Mouse (Mus musculus): ENCODE data around the gene Rell1.
A peak's percentile ranks its signal among the peaks of the same experiment; 100 is the strongest.

Rell1 gene

DNA sequence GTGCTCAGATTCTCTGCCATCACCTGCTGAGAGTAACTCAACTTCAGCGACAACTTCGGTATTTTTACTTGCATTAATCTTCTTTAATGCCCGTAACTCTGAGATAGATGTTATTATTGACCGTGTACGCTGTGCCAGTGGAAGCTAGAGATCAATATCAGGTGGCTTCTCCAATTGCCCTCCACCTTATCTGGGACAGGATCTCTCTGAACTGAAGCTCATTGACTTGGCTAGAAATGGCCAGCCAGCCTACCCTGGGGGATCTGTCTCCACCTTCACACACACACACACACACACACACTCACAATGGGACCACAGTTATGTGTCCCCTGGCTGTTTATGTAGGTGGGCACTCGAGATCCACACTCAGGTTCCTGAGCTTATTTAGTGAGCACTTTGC lies 16.7 kb downstream of the Rell1 start:
- DNase-seq (ENCODE audit: low spot score), result no peak

DNA sequence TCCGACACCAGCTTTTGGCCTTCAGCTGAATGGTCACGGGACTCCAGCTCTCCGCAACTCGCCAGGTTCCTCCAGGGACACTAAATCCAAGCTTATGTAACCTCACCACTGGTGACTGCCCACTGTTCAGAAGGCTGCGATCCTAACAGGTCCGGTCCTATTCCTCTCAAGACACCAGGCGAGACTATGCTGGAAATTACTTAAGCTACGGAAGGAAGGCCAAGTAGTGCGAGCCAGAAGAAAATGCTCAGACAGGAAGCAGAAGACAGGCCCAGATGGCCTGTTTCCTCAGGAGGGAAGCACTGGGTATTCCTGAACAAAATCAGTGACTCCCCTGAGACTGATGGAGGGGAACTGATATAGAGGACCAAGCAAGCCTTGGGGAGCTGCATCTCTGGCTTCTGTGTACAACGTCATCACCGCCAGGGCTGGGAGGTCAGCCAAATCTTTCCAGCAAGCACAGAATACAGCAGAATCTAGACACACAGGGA lies 17.2 kb downstream of the Rell1 start:
- no peak for DNase-seq (ENCODE audit: low spot score)

DNA sequence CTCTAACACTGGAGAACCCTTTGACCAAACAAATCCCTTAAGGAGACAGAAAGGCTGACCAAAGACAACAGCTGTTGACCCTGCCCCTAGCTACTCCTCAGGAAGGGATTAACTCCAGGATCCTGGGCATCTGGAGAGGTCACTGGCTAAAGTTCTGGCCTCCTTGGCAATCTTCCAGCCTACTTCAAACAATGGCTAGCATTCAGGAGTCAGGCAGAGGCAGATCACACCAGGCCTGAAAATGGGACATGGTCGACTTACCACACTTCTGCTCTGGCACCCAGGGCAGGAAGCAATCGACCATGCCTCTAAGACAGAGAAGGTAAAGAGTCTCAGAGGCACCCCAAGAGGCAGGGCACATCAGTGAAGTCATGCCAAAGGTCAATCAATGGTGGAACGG lies 19.5 kb downstream of the Rell1 start:
- peak; percentile 69 for DNase-seq (ENCODE audit: low spot score)

DNA sequence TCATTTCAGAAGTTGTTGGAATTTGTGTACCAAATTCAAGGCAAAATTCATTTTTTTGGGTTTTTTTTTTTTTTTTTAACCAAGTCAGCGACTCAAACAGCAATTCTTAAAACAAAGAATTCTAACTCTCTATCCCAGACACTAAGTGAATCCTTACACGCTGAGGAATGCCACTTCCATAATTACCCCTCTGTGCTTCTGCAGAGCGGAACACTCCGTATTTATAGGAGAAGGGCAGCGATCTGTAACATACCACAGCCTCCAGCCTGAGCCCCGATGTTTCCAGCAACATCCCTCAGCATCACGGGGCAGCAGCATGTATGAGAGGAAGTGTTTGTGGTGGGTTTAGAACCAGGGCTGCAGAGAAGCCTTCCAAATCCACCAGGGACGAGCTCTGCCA lies 21.2 kb downstream of the Rell1 start:
- DNase-seq (ENCODE audit: low spot score), result no peak

DNA sequence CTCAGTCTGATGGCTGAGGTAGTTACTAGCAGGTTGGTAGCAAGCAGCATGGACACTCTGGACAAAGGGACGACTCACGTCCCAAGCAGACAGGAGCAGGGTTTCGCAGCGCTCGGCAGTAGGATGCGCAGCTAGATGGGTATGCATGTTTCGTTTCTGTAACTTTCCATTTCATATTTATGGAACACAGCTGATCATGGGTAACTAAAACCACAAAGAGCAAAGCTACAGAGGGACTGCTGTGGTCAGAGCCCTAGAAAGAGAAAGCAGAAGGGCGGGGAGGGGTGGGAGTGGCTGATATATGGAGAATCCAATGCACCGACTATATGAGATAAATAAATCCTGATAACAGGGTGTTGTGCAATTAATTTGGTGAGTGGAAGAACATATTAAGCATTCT lies 25.4 kb downstream of the Rell1 start:
- no peak for DNase-seq (ENCODE audit: low spot score)

DNA sequence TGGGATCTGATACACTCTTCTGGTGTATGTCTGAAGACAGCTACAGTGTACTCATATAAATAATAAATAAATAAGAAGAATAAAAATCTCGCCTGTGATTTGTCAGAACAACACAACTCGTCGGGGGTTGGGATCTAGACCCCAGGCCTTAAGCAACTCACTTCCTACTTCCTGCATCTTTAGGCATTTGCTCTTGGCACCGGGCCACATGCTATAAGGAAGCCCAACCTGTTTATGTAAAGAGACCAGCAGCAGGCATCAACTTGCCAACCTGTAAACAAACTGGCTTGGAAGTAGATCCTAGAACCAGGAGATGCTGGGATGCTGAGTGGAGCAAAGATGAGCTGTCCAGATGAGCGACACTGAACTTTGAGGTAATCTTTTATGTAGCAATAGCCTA lies 26.8 kb downstream of the Rell1 start:
- DNase-seq (ENCODE audit: low spot score), result no peak

DNA sequence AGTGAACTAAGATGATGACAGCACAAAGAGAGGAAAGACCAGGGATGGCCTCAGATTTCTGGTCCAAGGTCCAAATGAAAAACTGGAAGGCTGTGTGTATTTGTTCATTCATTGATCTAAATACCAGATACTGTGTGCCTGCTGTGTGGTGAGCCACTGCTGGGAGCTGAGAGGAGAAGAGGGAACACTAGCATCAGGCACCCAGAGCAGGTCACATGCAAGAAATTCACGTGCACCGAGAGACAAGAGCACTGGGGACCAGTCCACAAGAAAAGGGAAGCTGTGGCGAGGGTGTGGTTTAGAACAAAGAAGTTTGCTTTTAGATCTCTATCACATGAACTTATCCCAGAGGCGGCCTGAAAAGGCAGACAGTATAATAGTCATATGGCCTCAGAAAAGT lies 30.1 kb downstream of the Rell1 start:
- DNase-seq (ENCODE audit: low spot score), result peak; percentile 60

DNA sequence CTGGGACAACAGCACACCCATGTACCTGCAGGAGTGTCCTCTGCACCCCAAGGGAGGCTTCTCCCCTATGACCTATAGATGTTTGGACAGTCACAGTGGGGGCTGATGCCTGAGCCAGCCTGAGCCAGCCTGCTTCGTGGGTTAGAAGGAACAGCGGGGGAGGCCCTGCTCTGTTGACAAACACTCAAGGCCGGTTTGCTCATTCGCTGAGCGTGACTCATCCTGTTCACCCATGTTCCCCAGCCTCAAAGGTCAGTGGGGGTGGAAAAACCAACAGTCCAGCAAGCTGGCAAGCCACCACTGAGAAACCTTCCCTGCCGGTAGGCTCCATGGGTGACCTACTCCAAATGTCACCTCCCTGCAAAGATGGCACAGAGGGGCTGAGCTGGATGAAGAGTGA lies 32.0 kb downstream of the Rell1 start:
- DNase-seq (ENCODE audit: low spot score), result peak; percentile 85

DNA sequence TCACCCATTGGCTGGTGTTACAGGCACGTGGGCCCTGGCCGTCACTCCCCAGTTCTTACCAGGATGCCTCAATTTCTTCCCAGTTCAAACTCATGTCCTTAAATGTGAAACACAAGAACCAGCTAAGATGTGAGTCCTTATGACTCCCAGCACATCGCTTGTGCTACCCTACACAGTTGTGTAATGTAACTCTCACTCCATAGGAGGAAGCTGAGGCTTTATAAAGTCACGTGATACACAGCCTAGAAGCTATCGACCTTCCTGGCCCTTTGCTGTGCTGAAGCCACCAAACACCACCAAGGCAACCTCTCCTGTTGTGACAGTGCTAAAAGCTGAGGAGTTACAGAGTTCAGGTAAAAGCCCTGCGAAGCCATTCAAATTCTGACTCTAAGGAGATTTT lies 33.1 kb downstream of the Rell1 start:
- no peak for DNase-seq (ENCODE audit: low spot score)

DNA sequence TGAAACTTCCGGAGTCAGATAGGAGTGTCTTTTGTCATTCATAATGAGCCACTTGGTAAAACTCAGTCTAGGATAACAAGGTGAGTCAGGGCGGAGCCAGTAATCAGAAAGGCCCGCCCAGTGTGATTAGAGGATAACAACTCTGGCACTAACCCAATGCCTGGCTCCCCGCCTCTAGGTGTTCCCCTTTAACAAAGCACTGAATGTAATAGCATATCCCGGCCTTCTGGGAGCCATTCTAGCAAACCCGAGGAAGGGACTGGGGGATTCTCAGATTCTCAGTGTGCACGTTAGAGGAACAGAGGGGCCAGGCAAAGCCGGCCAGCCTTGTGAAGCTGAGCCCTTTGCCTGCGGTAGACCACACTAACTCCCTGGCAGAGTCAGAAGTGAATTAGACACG lies 35.9 kb downstream of the Rell1 start:
- no peak for DNase-seq (ENCODE audit: low spot score)

DNA sequence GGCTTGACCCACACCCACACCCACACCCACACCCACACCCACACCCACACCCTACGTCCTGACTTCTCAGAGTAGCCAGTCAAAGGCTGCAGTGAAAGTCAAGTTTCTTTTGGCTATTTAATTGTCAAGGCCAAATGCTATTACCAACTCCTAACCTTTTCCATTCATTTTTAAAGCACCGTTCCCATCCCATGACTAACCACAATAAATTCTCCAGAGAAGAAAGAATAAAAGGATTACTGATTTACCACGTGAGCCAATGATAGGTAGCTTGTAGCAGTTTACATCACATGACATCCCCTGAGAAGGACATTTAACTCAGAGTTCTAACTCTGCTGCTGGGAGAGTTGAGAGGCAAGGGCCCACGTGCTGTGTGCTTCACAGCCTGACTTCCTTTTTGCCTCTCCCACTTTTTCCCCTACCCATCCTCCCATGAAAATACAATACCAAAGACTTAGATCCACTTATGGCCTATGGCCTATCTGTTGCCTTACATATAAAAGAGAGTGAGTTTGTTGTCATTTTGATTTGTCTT lies 37.8 kb downstream of the Rell1 start:
- DNase-seq (ENCODE audit: low spot score), result no peak

DNA sequence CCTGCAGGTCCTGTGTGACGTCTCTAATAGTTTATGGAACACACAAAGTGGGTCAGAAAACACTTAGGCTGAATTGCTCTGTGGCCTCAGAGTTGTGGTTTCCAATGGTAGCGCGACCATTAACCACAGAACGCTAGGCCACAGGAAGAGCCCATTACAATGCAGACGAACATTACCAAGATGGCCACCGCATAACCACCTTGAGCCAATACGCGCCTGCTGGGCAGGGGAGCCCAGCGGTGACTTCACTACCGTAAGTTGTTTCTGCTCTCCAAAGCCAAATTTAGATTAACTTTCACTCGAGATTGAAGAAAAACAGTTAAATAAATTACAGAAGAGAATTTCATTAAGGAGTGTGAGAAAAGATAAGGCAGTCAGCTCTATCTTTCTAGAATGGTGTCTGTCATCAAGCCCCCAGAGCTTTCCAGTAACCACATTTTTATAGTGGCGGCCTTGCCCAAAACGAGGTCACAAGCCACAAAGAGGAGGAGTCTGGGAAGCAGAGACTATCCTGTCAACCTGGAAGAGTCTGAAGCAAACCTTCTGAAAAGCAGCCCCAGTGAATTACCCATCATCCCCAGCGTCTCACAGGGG lies 43.6 kb downstream of the Rell1 start:
- no peak for DNase-seq (ENCODE audit: low spot score)

DNA sequence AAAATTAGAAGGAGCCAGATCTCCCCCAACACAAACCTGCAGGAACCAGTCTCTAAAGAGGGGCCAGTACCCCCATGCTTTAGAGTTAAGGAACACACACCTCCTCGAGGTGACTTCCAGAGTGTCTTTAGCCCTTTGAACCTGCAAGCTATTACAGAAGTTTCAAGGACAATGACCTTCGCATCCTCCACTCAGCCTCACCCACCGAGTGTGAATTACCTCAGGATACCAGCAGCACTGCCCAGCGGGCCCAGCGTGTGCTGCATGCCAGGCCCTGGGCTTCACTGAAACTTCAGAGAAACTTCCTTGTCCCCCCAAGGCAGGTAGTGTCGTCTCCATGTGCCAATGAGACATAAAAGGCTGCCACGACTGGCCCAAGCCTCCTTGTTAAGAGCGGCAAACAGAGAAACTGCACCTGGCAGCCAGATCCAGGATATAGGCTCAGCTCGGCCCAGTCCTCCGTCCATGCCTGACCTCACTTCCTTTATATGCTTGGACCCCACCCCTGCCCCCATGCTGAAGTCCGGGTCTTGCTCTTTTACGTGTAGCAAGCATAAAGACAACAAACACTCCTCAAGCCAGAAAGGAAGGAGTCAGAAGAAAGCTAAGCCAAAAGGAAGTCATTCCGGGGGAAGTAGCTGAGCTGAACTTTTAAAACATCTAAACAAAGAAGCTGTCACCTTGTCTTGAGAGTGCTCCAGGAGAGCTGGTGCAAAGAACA lies 45.2 kb downstream of the Rell1 start:
- DNase-seq (ENCODE audit: low spot score), result no peak

DNA sequence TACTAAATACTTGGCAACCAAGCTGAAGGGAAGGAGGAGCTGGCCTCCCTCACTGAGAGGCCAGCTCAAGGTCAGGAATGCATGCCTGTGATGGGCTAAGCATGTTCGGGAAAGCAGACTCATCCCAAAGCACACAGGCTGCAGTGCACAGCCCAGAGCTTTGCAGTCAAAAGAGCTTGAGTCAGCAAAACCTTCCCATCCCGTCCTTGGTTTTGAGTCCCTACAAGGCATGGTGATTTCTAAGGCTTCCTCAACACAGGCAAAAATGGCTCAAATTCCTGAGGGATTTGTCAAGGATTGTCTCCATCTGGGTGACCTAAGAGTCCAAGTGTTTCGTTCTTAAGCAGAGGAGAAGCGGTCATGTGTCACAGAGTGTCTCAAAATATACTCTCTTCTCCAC lies 50.5 kb downstream of the Rell1 start:
- peak; percentile 46 for DNase-seq (ENCODE audit: low spot score)

DNA sequence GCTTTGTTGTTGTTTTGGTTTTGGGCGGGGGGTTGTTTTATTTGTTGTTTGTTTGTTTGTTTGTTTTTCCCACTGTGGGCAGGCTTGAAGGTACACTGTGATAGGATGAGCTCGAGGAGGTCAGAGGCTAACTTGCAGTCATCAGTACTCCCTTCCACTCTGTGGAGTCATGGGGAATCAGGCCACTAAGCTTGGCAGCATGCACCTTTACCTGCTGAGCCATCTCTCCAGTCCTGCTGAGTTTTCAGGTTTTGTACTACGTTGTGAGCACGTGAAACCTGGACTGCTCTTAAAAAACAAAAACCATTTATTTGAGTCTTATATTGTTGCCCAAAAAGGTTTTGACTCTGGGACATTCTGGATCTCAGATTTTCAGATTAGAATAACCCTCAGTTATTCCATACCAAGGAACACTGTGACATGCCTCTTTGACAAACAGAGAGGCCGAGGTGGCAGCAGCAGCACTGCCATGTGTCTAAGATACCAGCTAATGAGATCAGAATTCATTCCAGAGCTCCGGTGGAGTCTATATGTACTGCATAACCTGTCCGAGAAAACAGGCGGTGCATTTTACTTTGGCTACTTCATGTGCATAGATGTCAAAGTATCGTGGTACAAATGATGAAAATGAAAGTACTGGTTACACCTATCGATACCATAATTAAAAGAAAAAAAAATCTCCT lies 52.1 kb downstream of the Rell1 start:
- no peak for DNase-seq (ENCODE audit: low spot score)

DNA sequence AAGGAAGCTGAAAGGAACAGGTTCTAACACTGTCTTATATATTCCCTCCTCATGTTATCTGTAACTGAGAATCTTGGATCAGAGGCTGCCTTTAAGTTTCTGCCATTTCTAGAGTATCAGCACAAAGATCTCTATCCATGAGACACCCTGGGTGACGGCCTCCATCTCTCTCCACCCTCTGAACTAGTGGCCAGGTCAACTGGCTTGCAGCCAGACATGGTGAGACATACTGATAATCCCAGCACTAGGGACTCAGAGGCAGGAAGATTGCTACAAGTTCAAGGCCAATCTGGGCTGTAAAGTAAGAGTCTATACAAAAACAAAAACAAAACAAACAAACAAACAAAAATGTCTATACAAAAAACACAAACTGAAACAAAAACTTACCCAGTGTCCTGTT lies 53.8 kb downstream of the Rell1 start:
- no peak for DNase-seq (ENCODE audit: low spot score)

DNA sequence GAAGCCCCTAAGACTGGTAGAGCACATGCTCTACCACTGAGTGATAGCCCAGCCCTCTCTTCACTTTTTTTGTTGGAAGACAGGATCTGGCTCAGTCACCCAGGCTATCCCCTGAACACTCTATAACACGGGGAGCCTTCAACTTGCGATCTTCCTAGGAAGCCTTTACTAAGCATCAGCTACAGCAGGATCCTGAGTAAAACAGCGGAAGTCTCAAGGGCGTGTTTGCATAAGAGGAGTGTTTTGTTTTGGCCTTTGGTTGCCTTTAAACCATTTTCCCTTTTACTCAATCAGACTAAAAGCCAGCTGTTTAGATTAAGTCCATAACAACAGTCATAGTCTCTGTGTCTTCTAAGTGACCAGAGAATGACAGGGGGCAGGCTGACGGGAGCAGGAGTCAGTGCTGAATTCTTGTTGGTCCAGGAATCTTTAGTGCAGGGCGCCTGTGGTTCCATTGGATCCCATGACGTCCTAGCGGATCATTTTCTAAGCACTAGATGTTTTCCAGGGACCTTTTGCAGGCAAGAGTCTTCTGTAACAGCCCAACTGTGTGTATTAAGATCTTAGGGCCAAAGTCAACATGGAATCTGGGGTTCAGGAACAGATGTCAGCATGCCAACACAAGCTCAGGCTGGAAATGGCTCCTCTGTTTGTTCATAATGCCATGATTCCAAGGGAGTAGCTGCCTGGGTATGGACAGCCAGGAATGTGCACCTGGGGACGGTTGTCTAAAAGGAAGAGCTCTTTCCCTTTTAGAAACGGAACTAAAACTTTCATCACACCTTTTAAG lies 58.3 kb downstream of the Rell1 start:
- DNase-seq (ENCODE audit: low spot score), result no peak

DNA sequence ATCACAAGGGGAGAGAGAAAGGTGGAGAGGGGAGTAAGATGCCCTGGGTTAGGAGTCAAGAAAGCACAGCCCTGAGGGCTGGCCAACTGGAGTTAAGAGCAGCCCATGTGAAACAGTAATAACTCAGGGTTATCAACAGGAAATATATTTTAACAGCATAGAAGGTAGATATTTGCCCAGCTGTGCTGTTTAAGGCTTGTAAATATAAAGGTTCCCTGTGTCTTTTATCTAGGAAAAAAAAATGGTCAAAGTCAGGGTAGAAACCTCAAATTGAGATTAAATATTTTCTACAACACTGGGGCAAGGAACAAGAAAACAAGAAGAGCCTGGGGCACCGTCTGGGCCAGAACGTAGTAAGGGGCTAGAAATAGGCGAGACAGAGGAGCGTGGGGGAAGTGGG lies 61.2 kb downstream of the Rell1 start:
- DNase-seq (ENCODE audit: low spot score), result no peak

DNA sequence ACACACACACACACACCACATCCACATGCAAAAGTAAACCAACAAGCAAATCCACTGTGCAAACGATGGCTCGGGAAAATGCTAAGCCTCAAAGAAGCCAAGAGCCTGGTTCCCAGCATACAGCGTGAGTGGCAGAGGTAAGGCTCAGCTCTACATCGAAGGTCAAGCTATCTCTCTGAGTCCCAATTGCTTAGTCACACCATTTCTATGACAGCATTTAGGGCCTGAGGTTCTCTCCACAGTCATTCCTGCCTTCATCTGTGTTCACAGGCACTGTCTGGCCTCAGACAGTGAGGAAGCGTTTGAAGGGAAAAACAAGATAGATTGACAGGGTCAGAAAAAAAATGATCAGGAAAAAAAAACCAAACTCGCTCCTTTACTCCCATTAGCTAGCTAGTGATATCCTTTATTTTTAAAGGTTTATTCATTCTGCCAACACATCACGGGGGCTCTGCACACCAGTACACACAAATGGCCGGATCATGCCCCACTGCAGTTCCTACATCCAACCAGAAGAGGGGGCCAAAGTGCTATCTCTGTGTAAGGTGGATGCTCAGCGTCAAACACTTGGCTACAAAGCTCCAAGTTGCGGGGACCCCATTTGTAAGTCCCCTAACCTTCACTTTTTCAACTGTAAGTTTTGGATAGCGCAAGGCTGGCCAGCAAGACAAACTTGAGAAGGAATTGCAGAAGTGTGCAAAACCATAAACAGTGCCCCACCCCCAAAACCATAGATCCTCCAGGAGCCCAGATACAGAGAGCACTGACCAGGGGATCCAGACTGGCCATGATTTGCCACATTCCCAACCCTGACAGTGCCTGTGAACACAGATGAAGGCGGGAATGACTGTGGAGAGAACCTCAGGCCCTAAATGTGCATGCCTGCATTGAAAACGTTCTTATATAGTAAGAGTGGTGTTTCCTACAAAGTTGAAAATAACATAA lies 62.3 kb downstream of the Rell1 start:
- DNase-seq (ENCODE audit: low spot score), result peak; percentile 75

DNA sequence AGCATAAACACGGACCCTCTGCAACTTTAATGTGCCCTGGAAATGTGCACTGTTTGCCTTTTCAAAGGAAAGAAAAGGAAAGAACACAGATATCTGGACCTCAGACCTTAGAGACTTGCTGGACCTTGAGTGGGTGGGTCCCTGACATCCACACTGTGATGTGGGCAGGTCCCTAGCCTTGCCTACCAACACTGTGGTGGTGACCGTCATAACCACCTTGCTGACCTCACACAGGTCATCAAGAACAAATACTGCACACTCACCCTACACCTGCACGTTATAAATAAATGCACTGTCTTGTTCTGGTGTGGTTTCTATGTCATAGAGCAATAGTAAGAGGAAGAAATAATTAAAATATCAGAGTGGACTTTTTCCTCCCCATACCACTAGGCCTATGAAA lies 65.4 kb downstream of the Rell1 start:
- DNase-seq (ENCODE audit: low spot score), result no peak

DNA sequence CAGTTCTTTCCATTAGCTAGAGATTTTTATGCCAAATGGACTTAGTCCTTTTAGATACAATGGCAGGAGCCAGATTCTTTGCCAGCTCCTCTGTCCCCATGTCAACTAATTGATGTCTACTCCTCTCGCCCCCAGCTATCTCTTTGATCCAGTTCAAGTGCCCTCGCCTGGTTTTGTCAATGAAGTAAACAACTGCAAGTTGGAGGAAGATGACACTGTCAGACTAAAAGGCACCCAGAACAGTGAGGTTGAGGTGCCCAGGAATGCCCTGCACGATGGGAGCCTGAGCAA lies 70.9 kb downstream of the Rell1 start:
- DNase-seq (ENCODE audit: low spot score), result no peak
